Mouse (Mus musculus) central nervous system, embryonic 14 days (tissue): ENCODE results near the gene Myo1h. TPM values are rescaled to one million over a fixed set of nuclear protein-coding genes. Genes with fewer than 3 reads are reported as not detected.

Experiments used
- polyA plus RNA-seq: library from polyadenylated mRNA; depleted of rRNA; stranded (reverse); fragments of >200 nt; gene quantifications from 2 replicates; pipeline ENCODE4 v1.2.3, GENCODE M21; 2012; rRNA removed

The Myo1h gene
- 0.50 and 0.93 TPM in 2 replicates for polyA plus RNA-seq

DNA sequence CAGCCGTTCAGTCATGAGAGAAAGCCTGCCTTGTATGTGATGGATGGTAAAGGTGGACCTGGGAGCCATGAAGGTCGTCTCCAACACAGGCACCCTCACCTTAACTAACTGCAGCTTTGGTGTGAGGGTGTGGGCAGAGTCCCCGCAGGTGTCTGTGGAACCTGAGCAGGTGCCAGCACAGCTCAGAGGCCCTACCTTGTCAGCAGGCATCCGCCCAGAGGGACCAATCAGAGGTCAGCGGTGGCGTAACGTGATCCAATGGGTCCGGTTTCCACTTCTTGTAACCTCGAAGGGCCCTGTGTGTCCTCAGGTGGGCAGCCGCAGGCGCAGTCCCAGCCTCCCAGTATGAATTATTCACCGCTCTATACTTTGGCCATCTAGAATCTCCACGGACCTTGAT, at the start of gene Myo1h:
TSS of gene Myo1h (plus strand) at position 293 of the 400 bp plus-strand sequence.

GRCm38 (mm10) chr5:114273693-114274402, 15.1 kb upstream of the Myo1h start, which contains the start of gene Foxn4:
Gene Foxn4 (minus strand): TSS chr5:114273807.

GRCm38 (mm10) chr5:114380209-114381012, 91.4 kb downstream of the Myo1h start, which contains the start of the genes Kctd10 and Ube3b:
Gene Kctd10 (minus strand): TSS chr5:114380508.
Gene Ube3b (plus strand): TSS chr5:114380607.

Other genes with a start within 250 kb of the Myo1h start
- gene Usp30, start 223.7 kb upstream of the Myo1h start, polyA plus RNA-seq = 33.6 and 35.0 TPM in 2 replicates
- gene Svop, start 197.6 kb upstream of the Myo1h start, polyA plus RNA-seq = 48.3 and 52.9 TPM in 2 replicates
- 12.1 and 12.9 TPM in 2 replicates for gene Alkbh2, start 160.9 kb upstream of the Myo1h start, polyA plus RNA-seq
- gene Ung, start 158.8 kb upstream of the Myo1h start, polyA plus RNA-seq = 14.3 and 14.8 TPM in 2 replicates
- gene Acacb, start 142.6 kb upstream of the Myo1h start, polyA plus RNA-seq = 3.2 and 4.4 TPM in 2 replicates
- gene Foxn4, start 15.4 kb upstream of the Myo1h start, polyA plus RNA-seq = 0.91 and 1.2 TPM in 2 replicates
- 89.0 and 92.6 TPM in 2 replicates for gene Kctd10, start 91.3 kb downstream of the Myo1h start, polyA plus RNA-seq
- 49.1 and 49.6 TPM in 2 replicates for gene Ube3b, start 91.4 kb downstream of the Myo1h start, polyA plus RNA-seq
- 30.3 and 32.7 TPM in 2 replicates for gene Mmab, start 154.9 kb downstream of the Myo1h start, polyA plus RNA-seq
- 52.2 and 53.9 TPM in 2 replicates for gene Mvk, start 155.1 kb downstream of the Myo1h start, polyA plus RNA-seq